Mouse (Mus musculus): ENCODE measurements around the gene Msantd4.

Msantd4 gene

DNA sequence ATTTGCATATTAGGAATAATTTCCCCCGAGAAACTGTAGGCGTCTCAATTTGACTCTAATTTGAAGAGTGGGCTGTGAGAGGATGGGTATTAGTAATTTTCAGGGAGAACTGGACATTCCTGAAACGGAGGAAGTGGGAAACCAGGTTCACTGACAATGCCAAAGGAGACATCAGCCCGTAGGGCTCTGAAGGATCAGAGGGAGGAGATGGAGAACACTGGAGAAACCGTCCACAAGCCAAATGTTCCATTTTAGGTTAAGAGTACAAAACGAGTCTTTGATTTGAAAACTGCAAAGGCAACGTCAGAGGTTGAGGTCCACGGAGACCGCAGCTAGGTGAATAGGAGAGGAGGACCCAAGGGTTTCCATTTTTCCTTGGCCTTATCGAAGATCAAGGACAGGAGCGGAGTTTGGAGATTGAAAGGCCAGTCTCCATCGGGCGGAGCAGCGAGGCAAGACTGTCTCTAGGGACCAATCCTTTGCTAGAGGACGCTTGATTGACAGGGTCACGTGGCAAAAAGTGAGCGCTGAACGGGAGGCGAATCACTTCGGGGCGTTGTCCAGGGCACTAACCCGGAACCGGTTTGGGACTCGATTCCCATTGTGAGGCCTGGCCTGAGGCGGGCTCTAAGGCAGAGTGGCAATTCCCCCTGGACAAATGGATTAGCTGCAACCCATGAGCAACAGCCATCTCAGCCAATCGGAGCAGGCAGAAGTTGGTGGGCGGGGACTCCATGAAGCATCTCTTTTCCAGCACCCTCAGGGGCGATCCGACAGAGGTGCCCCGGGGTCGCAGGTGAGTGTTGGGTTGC is at the start of gene Msantd4:
TSS of gene Msantd4 (plus strand) at position 735 of the 812 bp plus-strand sequence.
- DNase-seq (ENCODE audit: low read depth, low spot score): peak; percentile 99

GRCm38 (mm10) chr9:4353163-4353562 is 23.2 kb upstream of the Msantd4 start:
- DNase-seq (ENCODE audit: low read depth, low spot score): no peak

GRCm38 (mm10) chr9:4376640-4377120 is 318 bp downstream of the Msantd4 start:
- no peak for DNase-seq (ENCODE audit: low read depth, low spot score)

- DNase-seq (ENCODE audit: low read depth, low spot score): peak; percentile 40
Measured at GRCm38 (mm10) chr9:4400801-4401200, 24.4 kb downstream of the Msantd4 start.
